Mouse (Mus musculus): ENCODE results near the gene Trp53bp2.

Gene Trp53bp2

DNA sequence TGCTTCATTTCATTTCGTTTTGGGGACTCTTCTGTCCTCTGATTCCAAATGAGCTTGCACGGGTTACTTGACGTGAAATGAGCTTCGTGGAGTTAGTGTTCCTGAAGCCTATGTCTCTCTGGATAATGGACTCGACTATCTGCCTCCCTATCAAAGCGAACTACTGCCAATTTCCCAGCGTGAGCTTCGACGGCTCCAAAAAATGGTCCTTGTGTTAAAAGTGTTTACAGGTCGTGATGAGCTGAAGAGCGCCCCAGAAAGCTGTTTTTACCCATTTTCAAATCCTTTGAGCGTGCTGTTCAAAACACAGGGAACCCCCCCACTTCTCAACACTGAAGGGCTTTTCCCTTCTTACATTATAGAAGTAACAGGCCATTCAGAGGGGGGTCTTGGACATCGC lies 729 bp upstream of the Trp53bp2 start:
- no peak for DNase-seq (ENCODE audit: low spot score in 2 of 2)

DNA sequence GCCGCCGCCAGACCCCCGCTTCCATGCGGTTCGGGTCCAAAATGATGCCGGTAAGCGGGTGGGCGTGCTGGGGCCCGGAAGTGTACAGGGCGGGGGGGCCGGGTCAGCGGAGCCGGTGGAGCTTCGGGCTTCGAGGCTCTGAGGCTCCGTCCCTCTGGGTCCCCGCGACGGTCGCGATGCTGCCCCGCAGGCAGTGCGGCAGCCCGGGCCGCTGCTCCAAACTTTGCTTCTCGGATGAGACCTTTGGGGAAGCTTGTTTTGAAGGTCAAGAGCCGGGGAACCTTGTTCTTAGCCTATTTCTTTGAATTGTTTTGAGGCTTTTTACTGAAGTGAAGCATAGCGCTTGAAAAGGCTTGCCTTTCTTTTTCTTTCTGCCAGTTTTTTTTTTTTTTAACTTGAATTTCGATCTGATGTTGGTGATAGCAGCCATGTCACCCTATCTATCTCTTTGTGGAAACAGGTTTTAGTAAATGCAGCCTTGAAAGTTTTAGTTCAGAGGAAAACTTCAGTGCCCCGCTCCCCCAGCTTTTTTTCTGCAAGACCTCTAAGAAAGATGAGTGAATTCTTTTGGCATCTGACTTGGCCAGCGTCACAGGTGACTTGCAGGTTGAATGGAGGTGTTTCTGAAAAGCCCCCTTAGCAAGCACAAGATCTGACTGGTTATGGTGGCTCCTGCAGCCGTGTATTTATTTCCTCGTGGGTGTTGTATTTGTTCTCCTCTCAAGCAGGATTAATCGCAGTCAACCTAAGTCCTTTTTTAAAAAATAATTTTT lies 615 bp downstream of the Trp53bp2 start:
- DNase-seq (ENCODE audit: low spot score in 2 of 2): peak in 1 of 2 experiments; percentile 14

DNA sequence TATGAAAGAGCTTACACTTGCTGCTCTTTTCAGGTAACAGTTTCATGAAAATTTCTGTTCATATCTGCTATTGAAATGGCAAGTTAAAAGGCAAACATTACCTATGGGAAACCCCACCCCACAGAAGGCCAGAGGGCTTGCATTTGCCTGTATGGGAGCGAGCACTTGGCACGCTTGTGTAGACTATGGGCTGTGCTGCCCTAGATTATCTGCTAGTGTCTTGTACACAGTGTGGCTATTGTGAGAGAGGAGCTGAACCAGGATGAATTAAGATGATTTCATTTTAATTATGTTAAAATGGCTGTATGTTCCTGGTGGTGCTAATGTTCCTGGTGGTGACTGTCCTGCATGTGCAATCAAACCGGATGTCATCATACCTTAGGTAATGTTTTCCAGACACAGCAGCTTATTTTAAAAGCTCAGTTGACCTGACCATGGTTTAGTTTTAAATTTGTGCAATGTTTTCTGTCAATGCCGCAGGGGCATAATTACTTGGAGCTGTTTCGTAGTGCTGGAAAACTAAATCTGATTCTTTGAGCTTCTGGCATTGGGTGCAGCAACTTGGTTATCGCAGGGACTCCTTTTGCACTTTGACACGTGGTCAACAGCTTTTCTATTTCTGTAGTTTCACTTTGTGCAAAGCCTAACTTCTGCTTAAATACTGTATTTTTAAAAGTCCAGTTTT lies 3.8 kb downstream of the Trp53bp2 start:
- no peak for DNase-seq (ENCODE audit: low spot score in 2 of 2)

DNA sequence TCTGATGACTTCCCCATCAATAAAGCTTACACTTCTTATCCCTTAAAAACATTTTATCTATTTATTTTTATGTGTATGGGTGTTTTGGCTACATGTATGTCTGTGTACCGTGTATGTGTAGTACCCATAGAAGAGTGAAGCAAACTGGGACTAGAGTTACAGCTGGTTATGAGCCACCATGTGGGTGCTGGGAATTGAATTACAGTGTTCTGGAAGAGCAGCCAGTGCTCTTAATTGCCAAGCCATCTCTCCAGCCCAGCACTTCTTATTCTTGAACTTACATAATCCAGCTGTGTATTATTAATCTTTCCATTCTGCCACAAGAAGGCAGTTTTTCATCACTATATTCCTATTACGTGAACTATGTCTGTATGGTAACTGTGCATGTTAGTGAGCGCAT lies 10.5 kb downstream of the Trp53bp2 start:
- no peak for DNase-seq (ENCODE audit: low spot score in 2 of 2)

DNA sequence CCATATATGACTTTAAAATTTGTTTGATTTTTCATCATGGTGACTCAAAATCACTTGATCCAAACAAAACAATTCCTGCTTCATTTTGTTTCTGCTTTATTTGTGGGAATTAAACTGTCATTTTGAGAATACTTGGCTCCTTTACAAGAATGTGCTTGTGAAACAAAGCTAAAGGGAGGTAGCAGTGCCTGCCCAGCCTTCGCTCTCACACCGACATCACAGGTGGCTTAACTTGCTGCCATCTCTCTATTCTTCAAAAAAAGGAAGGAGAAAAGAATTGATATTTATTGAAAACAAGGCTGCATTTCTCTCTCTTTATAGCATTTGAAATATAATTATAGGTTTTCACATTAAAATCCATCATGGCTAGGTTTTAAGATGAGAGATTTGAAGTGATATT lies 15.3 kb downstream of the Trp53bp2 start:
- no peak for DNase-seq (ENCODE audit: low spot score in 2 of 2)

DNA sequence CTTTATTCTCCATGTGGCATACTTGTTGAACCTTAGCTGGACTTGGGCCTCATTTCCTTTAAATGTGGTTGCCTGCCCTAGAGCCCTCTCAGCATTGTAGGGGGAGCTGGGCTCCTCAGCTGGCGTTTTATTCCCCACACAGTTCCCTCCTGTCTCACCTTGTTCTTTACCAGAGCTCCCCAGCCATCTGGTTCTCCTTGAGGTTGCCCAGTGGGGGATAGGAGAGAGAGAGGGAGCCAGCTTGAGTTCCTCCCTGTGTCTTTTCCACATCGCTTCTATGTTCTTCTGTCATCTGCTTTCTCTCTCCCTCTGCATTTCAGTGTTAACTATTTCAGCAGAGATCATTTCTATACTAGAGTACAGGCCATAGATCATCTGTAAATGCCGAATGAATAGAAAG lies 16.2 kb downstream of the Trp53bp2 start:
- no peak for DNase-seq (ENCODE audit: low spot score in 2 of 2)

DNA sequence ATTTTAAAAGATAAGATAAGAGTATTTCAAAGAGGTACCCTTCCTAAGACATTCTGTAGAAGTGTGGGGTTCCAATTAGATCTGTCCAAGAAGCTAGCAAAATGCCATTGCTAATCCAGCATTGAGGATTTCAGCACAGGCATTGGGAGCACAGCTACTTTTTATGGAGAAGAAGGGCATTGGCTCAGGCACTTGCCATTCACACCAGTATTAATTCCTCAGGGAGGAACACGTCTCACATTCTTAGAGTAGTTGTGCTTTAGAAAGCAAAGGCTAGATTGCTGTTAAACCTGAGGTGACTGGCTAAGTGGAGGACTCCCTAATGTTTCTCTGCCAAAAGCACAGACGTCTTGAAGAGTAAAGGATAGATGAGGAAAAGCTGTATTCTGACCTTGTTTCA lies 17.5 kb downstream of the Trp53bp2 start:
- no peak for DNase-seq (ENCODE audit: low spot score in 2 of 2)

DNA sequence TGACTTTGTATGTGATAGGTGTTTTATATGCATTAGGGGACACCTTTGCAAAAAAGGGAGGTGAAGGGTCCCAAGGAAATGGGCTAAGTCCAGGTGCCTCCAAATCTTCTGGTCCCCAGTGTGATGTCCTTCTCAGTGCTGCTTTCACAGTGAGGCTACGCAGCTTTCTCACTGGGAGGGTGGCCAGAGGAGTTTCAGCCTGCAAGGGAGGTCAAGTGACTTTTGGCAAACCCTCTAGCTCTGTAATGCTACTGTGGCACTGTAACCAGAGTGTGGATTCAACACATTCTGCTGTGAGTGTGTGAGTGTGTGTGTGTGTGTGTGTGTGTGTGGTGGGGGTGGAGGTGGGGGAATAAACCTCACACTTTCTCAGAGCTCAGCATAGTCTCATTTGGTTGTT lies 18.5 kb downstream of the Trp53bp2 start:
- no peak for DNase-seq (ENCODE audit: low spot score in 2 of 2)

DNA sequence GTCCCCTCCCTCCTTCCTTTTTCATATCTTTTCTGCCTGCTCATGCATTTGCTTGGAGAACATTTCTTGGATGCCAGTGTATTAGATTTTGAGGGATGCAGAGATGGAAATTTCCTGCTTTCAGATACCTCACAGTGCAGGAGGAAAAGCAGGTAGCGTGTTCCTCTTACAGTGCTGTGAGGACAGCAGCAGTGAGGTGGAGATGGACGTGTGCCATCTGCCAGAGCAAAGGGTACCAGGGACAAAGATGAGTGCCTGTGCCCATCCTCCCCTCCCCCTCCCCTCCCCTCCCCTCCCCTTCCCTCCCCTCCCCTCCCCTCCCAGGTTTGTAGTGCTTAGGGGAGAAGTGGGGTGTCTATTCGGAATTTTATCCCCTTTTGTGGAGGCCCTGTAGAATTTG lies 20.9 kb downstream of the Trp53bp2 start:
- DNase-seq (ENCODE audit: low spot score in 2 of 2): no peak

DNA sequence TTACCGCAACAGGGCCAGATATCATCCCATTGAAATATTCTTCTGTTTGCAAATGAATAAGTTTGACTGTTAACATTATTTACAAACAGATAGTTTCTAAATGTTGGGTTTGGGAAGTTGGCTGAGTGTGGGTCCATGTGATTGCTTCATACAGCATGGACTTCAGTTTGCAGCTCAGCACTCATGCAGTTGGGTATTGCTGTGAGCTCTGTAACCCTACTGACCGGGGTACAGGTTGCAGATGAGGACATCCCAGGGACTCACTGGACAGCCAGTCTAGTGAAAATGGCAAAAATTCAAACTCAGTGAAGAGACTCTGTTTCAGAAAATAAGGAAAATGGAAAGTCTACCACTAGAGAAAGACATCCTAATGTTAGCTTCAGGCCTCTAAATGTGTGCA lies 21.7 kb downstream of the Trp53bp2 start:
- DNase-seq (ENCODE audit: low spot score in 2 of 2): no peak

DNA sequence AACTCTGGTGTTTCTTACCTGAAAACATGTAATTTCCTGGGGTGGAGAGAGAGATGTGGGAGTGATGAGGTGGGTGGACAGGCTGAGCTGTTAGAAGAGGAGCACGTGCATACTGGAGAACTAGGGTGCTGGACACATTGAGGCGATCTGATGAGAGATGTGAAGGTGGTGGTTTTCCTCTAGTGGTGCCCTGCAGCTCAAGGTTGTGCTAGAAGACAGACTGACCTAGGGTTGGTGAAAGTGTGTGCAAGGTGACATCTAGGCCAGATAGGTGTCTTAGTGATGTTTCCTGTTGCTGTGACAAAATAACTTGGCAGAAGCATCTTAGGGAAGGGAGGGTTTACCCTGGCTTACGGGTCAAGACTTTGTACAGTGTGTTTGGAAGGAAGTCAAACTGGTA lies 23.1 kb downstream of the Trp53bp2 start:
- DNase-seq (ENCODE audit: low spot score in 2 of 2): no peak

DNA sequence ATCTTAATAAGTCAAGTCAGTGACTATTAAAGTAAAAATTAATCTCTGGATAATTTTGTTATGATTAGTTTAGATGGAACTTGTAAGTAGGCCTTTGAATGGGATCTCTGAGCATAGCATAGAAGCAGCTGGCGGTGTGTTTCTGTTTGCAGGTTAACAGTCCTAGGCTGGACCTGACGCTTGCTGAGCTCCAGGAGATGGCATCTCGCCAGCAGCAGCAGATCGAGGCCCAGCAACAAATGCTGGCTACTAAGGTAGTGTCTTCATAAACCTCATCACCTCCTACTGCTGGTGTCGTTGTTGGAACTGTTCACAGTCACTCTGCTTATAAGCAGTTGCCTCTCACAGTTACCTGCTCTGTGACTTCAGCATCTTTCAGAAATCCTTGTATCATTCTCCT lies 27.8 kb downstream of the Trp53bp2 start:
- DNase-seq (ENCODE audit: low spot score in 2 of 2): no peak

DNA sequence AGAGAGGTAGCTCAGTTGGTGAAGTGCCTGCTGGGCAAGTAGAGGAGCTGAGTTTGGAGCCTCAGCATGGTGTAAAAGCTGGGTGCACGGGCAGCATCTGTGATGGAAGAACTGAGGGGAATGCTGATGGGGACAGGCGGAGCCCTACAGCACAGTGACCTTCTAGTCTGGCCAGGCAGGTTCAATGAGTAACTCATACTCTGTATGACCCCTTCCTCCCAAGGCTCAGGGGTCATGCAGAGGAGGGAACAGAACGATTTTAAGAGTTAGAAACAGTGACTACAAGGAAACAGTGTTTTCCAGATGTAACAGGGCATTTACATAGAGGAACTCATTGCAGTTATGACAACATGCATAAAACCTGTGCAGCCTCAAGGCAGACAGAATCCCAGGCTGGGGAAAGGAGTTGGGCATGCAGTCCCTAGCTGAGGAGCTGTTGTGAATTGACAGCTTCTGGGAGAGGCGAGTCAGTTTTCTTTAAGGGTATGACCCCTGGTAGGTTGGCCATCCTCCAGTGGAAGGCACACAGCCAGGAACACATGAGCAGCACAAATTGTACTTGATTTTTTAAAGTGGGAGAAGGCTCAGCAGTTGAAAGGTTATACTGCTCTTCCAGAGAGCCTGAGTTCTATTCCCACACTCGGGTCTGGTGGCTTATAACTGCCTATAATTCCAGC lies 30.7 kb downstream of the Trp53bp2 start:
- DNase-seq (ENCODE audit: low spot score in 2 of 2): no peak

DNA sequence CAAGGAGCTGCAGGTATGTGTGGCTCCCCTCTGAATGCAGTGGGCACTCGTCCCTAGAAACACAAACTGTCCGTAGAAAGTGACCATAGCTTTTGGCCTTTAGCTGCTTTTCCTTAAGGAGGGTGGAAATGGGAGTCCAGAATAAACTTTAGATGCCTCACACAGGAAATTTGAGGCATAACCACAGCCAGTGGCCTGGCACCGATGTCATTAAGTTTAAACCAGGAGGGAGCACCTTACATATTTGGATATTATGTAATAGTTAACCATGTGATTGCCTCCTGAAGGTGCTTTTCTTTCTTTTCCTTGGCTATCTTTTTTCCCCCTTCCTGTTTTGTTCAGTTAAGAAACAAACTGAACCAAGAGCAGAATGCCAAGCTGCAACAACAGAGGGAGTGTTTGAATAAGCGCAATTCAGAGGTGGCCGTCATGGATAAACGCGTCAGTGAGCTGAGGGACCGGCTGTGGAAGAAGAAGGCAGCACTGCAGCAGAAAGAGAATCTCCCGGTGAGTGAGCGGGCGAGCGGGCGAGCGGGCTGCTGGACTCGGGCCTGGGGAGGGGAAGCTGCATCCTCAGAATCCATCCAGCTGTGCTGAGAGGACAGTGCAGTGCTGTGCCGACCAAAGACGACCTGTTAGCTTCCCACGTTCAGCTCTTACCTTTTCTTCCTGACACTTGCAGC lies 33.0 kb downstream of the Trp53bp2 start:
- peak in 1 of 2 experiments; percentile 34 for DNase-seq (ENCODE audit: low spot score in 2 of 2)

DNA sequence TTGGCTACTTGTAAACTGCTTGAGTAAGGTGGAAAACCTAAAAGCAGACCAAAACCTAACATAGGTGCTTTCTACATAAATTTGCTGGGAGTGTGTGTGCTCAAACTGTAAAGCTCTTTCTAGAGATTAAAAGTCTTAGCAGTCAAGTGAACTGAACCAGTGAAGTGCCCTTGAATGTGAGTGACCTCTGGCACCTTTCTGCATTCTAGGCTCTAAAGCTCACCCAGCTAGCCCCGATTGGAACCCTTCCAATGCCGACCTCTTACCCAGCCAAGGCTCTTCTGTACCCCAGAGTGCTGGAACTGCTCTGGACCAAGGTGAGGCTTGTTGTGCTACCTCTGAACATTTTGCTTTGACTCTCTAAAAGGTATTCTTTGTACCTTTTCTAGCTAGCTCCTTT lies 35.1 kb downstream of the Trp53bp2 start:
- DNase-seq (ENCODE audit: low spot score in 2 of 2): no peak

DNA sequence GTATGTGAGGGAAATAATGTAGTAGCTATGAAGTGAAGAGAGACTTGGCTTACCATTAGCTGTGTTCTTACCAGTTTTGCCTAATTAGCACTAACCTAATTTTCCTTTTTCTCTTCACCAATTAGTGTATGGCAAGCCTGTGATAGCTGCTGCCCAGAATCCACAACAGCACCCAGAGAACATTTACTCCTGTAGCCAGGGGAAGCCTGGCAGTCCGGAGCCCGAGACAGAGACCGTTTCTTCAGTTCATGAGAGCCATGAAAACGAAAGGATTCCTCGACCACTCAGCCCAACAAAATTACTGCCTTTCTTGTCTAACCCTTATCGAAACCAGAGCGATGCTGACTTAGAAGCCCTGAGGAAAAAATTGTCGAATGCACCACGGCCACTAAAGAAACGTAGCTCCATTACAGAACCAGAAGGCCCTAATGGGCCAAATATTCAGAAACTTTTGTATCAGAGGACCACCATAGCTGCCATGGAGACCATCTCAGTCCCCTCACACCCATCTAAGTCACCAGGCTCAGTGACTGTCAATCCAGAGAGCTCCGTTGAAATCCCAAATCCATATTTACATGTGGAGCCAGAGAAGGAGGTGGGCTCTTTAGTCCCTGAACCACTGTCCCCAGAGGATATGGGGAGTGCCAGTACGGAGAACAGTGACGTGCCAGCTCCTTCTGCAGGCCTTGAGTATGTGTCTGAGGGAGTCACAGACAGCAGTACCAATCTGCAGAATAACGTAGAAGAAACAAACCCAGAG lies 39.5 kb downstream of the Trp53bp2 start:
- DNase-seq (ENCODE audit: low spot score in 2 of 2): no peak

DNA sequence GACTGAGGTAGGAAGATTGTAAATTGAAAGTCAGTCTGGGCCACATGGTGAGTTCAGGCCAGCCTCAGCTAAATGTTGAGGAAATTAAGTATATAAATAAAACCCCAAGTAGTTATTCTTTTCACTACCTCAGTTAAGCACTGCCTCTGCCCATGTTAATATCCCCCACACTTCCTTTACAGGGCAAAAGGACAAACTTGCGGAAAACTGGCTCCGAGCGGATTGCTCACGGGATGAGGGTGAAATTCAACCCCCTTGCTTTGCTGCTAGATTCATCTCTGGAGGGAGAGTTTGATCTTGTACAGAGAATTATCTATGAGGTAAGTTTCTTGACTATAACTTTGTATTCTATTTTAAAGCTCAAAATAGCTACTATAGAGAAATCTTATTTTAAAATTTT lies 43.5 kb downstream of the Trp53bp2 start:
- DNase-seq (ENCODE audit: low spot score in 2 of 2): no peak

DNA sequence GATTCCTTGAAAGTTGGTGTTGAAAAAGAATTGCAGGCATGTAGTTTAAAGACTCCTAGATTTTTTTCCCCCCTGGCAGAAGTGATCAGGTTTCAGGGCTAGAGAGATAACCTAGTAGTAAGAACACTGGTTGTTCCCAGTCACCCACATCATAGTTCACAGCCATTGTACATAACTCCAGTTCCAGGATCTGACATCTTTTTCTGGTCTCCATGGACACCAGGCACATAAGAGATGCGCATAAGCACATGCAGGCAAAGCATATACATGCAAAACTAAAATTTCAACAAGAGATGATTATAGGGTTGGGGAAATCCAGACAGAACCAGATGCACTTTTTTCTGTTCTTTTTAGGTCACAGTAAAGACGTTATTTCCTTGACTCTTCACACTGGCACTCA lies 46.1 kb downstream of the Trp53bp2 start:
- no peak for DNase-seq (ENCODE audit: low spot score in 2 of 2)

DNA sequence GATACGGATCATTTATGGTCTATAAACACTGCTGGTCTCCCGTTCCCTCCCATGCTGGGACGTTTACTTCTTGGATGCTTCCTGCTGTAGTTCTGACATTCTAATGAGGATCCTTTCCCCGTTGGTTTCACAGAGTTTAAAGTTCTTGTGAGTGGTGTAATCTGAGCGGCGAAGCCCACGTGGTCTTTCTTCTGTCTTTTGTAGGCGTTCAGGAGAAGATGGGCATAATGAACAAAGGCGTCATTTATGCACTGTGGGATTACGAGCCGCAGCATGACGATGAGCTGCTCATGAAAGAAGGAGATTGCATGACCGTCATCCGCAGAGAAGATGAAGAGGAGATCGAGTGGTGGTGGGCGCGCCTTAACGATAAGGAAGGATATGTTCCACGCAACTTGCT lies 49.6 kb downstream of the Trp53bp2 start:
- no peak for DNase-seq (ENCODE audit: low spot score in 2 of 2)

DNA sequence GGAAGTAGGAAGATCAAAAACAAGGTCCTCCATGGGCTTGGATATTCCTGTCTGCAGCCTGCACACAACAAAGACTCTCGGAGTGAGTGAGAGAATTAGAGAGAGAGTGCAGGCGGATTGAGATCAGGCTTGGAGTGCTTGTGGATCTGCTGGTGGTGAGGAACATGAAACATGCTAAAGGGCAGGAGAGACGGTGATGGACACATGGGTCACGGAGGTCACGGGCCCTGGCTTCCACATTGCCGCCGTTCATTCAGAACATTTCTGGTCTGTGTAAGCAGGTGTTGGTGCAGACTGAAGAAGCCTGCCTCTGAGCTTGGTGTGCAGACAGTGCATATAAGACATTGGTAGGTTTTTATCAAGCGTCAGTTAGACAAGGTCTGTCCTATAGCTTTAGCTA lies 50.5 kb downstream of the Trp53bp2 start:
- DNase-seq (ENCODE audit: low spot score in 2 of 2): no peak
